Mouse (Mus musculus): ENCODE measurements around the gene Pts.

DNA sequence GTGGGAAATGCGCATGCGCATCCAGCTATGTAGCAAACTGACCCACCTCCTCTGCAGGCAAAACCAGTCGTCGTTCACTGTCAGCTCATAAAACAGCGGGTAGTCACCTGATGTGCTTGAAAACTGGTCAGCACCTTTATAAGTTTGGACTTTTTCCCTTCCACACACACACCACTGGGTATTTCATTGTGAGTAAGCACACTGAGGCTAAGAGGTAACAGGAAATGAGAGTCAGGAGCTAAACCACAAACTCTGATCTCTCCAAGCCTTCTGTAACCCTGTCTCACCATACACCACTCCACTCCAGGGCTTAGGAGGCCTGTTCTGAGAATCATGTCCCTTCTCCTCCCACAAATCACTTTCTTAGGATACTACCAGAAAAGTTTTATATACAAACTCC is 2.9 kb downstream of the Pts start:
- TF ChIP-seq CTCF (conservative IDR thresholded peaks at IDR 0.05 in 1 of 2, IDR thresholded peaks at IDR 0.05 in 1 of 2; ENCODE audit: low read depth in 2 of 2, low read length in 2 of 2) (no peak), JUND (conservative IDR thresholded peaks at IDR 0.05; ENCODE audit: low read depth, low read length) (no peak), HCFC1 (IDR thresholded peaks at IDR 0.05; ENCODE audit: low read depth, low read length) (no peak), POLR2A (IDR thresholded peaks at IDR 0.05; ENCODE audit: low read depth, low read length) (no peak), E2F4 (IDR thresholded peaks at IDR 0.05; ENCODE audit: insufficient replicate concordance, low read depth, low read length) (no peak)

Data from CH12.LX (cell line).